Mouse (Mus musculus) hindbrain, embryonic 14.5 days (tissue): ENCODE measurements around the gene Uba52. TPM values are rescaled to one million over a fixed set of nuclear protein-coding genes. Genes with fewer than 3 reads are reported as not detected.

ENCODE experiments used
- ATAC-seq: fragments of 200-750 bp; cut with Nextera tagmentation; 2 replicates; pipeline ENCODE4 v1.8.0; 2017; ENCODE audit warnings: moderate number of reproducible peaks, mild to moderate bottlenecking, moderate TSS enrichment, moderate library complexity; ENCODE audit not compliant: low FRiP score
- DNase-seq: peaks from one replicate; pipeline ENCODE4 v3.0.0-alpha.2; 2015; ENCODE audit warnings: low spot score
- H3K27ac ChIP-seq: fragments of 300-500 bp; sonication (generic); 2 replicates; pipeline ENCODE4 v1.5.1; 2014; ENCODE audit warnings: mild to moderate bottlenecking, moderate library complexity
- H3K27me3 ChIP-seq: fragments of 300-500 bp; sonication (generic); 2 replicates; pipeline ENCODE4 v1.6.1; 2014; ENCODE audit warnings: mild to moderate bottlenecking, low read length, mixed read lengths; ENCODE audit not compliant: control insufficient read depth, insufficient read depth
- H3K36me3 ChIP-seq: fragments of 300-500 bp; sonication (generic); replicated peaks from 2 replicates; pipeline ENCODE4 v1.6.1; 2014; ENCODE audit not compliant: control insufficient read depth, insufficient read depth
- H3K4me1 ChIP-seq: fragments of 300-500 bp; sonication (generic); replicated peaks from 2 replicates; pipeline ENCODE4 v1.6.1; 2014; ENCODE audit warnings: antibody characterized with exemption, low read length, mixed read lengths; ENCODE audit not compliant: control insufficient read depth, insufficient read depth
- H3K4me2 ChIP-seq: fragments of 300-500 bp; sonication (generic); replicated peaks from 2 replicates; pipeline ENCODE4 v1.6.1; 2014; ENCODE audit warnings: mild to moderate bottlenecking, moderate library complexity
- H3K4me3 ChIP-seq: fragments of 300-500 bp; sonication (generic); replicated peaks from 2 replicates; pipeline ENCODE4 v1.5.1; 2014; ENCODE audit warnings: mild to moderate bottlenecking, low read length
- H3K9ac ChIP-seq: fragments of 300-500 bp; sonication (generic); 2 replicates; pipeline ENCODE4 v1.6.1; 2014
- H3K9me3 ChIP-seq: fragments of 300-500 bp; sonication (generic); 2 replicates; pipeline ENCODE4 v1.6.1; 2016; ENCODE audit warnings: low read length; ENCODE audit not compliant: control insufficient read depth
- WGBS: fragments of 180-500 bp; shearing (Covaris S2); extraction: QIAGEN DNeasy Blood & Tissue Kit; methylation state at CpG from one replicate; pipeline ENCODE4 v1.1.7; 2014; 5-methylcytosine and 5-hydroxymethylcytosine counted together
- polyA plus RNA-seq: library from polyadenylated mRNA; unstranded; fragments of >200 nt; fragmentation: Nextera tagmentation; extraction: Ambion mirVana; gene quantifications from 2 replicates; pipeline ENCODE4 v1.2.1, GENCODE M21; 2014

Uba52 gene
- polyA plus RNA-seq, 1 experiment from 2014 or later = 778 TPM

DNA sequence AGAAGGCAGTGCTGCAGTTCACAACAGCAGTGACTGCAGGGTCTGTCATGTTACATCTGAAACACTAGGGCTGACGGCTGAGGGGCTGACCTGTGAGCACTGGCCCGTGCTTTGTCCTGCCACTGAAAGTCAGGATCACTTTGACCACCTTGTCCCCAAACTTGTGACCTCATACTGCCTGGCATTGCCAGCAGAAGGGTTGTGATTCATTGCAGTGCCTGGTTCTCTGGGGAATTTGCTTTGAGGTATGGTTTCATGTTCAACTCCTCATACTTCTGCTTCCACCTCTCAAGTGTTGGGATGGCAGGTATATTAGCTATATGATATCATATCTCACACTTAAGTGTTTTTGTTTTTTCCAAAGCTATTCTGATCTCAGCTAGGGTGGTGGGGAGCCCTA, 25.1 kb upstream of the Uba52 start:
- no peak for ATAC-seq
- Histone ChIP-seq H3K4me2 (no peak overlapping the region), H3K36me3 (peaks cover 63% of the 10 kb centered on the region), H3K9ac (no peak overlapping the region), H3K9me3 (no peaks in the 10 kb centered on the region), H3K4me3 (no peak overlapping the region), H3K27ac (no peak overlapping the region), H3K4me1 (peaks cover 7% of the 10 kb centered on the region), H3K27me3 (no peaks in the 10 kb centered on the region)
- WGBS = 89% methylated on average over 2 of the region's 2 CpGs
- DNase-seq = no peak

DNA sequence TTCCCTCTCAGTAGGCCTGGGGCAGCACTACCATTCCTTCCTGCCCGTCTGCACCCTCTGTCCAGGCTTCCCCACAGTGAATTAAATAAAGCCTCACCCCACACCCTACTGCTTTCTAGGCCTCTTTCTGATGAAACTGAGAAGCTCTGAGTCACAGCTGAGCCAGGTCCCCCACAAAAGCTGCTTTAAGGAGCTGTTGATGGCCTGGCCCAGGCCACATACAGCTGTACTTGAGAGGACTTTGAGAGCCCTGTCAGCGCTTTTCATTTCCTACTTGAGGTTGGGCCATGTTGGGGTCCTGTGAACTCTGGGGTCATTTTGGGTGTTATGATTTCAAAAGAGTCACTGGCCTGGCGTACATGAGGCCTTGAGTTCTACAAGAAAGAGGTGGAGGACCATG, 24.6 kb upstream of the Uba52 start:
- no peak overlapping the region for H3K4me3 ChIP-seq
- 95% methylated on average over 3 of the region's 3 CpGs for WGBS
- peaks cover 2% of the 10 kb centered on the region for H3K4me1 ChIP-seq
- H3K9ac ChIP-seq = no peak overlapping the region
- H3K27me3 ChIP-seq = no peaks in the 10 kb centered on the region
- DNase-seq (no peak), ATAC-seq (no peak)
- no peaks in the 10 kb centered on the region for H3K9me3 ChIP-seq
- no peak overlapping the region for H3K4me2 ChIP-seq
- no peak overlapping the region for H3K27ac ChIP-seq
- peaks cover 67% of the 10 kb centered on the region for H3K36me3 ChIP-seq

DNA sequence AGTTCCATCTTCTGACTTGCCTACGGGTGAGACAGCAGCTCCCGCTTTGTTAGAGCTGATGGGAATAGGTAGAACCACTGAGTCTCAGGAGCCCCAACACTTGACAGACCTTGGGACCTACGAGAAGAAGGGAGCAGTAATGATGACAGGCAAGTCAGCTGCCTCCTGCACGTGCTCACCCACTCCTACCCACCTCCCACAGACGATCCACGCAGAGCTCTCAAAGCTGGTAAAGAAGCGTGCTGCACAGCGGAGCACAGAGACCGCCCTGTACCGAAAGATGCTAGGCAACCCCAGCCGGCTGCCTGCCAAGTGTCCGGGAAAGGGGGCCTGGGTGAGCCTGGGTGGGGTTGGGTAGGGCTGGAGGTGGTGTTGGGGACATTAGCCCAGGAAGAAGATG, 23.7 kb upstream of the Uba52 start:
- H3K4me1 ChIP-seq = peaks cover 5% of the 10 kb centered on the region; the same call in 1 of the 2 replicates
- H3K9ac ChIP-seq = no peak overlapping the region
- ATAC-seq (no peak), DNase-seq (no peak)
- H3K4me2 ChIP-seq = no peak overlapping the region
- no peaks in the 10 kb centered on the region for H3K27me3 ChIP-seq
- H3K27ac ChIP-seq = no peak overlapping the region
- 95% methylated on average over 12 of the region's 12 CpGs for WGBS
- H3K9me3 ChIP-seq = no peaks in the 10 kb centered on the region
- no peak overlapping the region for H3K4me3 ChIP-seq
- H3K36me3 ChIP-seq = peaks cover 72% of the 10 kb centered on the region

DNA sequence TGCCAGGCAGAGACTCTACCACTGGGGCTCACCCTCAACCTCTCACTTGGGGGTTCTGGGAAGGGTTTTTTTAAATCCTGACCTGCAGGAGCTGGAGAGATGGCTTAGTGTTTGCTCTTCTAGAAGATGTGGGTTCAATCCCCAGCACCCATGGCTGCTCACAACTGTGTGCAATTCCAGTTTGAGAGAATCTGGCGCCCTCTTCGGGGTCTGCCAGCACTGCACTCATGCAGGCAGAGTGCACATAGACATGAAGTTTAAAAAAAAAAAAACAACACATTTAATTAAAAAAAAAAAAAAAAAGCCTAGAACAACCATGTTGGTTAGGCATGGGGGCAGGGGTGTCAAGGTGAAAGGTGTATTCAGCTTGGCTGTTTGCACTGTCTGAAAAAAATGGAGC, 19.7 kb upstream of the Uba52 start:
- no peak overlapping the region for H3K9ac ChIP-seq
- 89% methylated on average over 2 of the region's 2 CpGs for WGBS
- no peaks in the 10 kb centered on the region for H3K9me3 ChIP-seq
- H3K4me3 ChIP-seq = no peak overlapping the region
- no peak overlapping the region for H3K27ac ChIP-seq
- H3K27me3 ChIP-seq = no peaks in the 10 kb centered on the region
- no peak overlapping the region for H3K4me2 ChIP-seq
- ATAC-seq = no peak
- DNase-seq = no peak
- H3K4me1 ChIP-seq = peaks cover 22% of the 10 kb centered on the region
- peaks cover 54% of the 10 kb centered on the region for H3K36me3 ChIP-seq

DNA sequence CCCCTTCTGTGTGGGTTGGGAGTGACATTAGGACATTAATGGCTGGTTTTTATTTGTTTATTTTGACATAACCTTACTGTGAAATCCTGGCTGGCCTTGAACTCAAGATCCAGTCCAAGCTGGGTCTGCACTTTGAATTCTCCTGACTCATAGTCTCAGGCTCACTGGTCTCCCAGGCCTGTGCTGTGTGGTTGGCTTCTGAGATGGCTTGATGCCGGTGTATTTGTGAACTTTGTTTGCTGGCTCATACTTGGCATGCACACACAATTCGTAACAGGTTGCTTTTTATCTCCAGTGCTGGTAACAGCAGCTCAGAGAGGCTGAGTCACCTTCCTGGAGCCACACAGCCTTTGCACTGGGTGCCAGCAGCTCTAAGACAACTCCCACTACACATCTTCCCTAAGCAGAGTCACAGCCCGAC, 19.1 kb upstream of the Uba52 start:
- peaks cover 49% of the 10 kb centered on the region for H3K36me3 ChIP-seq
- ATAC-seq = no peak
- 97% methylated on average over 3 of the region's 3 CpGs for WGBS

DNA sequence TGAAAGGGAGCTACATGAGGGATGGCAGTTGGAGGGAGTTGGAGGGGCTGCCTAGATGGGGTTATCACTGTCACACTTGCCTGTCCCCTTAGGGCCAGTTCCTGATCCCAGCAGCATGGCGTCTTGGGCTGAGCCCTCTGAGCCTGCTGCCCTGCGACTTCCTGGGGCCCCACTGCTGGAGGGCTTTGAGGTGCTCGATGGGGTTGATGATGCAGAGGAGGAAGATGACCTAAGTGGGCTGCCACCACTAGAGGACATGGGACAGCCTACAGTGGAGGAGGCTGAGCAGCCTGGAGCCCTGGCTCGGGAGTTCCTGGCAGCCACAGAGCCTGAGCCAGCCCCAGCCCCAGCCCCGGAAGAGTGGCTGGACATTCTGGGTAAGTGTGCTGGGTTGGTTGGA, 18.7 kb upstream of the Uba52 start:
- ATAC-seq (no peak), DNase-seq (no peak)
- 87% methylated on average over 5 of the region's 5 CpGs for WGBS
- Histone ChIP-seq H3K36me3 (peaks cover 45% of the 10 kb centered on the region), H3K4me1 (peaks cover 22% of the 10 kb centered on the region), H3K27me3 (no peaks in the 10 kb centered on the region), H3K9ac (no peak overlapping the region), H3K4me2 (no peak overlapping the region), H3K9me3 (no peaks in the 10 kb centered on the region), H3K27ac (no peak overlapping the region), H3K4me3 (no peak overlapping the region)

More for the DNA sequence above, 19.1 kb upstream of the Uba52 start:
- no peak overlapping the region for H3K4me2 ChIP-seq
- H3K27ac ChIP-seq = no peak overlapping the region
- no peaks in the 10 kb centered on the region for H3K9me3 ChIP-seq
- no peak overlapping the region for H3K4me3 ChIP-seq
- H3K27me3 ChIP-seq = no peaks in the 10 kb centered on the region
- H3K4me1 ChIP-seq = peaks cover 22% of the 10 kb centered on the region
- H3K9ac ChIP-seq = no peak overlapping the region
- DNase-seq = no peak

DNA sequence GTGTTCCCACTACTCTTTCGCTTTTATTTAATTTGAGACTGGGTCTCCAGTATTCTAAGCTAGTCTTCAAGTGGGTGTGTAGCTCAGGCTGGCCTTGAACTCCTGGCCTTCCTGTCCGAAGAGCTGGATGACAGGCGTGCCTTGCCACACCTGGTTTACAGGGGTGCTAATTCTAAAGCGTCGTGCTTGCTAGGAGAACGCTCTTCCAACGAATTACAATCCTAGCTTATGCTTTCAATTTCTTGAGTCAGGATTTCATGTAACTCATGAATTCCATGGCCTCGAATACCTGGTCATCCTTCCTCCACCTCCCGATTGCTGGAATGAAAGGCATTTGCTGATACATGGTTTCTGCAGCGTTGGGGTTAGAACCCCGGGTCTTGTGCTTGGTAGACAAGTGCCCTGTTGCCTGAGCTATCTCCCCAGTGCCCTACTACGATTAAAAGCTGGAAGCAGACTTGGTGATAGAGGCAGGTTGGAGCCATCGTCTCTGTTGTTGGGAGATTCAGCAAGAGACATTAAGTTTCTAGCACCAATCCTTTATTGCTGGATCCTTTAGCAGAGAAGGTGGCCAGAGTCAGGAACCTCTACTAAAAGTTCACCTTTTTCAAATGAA, 17.7 kb upstream of the Uba52 start:
- Histone ChIP-seq H3K9ac (peak overlapping the region; percentile 96), H3K27me3 (no peaks in the 10 kb centered on the region), H3K36me3 (peaks cover 35% of the 10 kb centered on the region), H3K4me3 (peak overlapping the region; percentile 88), H3K27ac (peak overlapping the region; percentile 89), H3K4me2 (peak overlapping the region; percentile 70), H3K4me1 (peaks cover 27% of the 10 kb centered on the region), H3K9me3 (no peaks in the 10 kb centered on the region)
- 37% methylated on average over 13 of the region's 13 CpGs for WGBS
- ATAC-seq (no peak), DNase-seq (no peak)

DNA sequence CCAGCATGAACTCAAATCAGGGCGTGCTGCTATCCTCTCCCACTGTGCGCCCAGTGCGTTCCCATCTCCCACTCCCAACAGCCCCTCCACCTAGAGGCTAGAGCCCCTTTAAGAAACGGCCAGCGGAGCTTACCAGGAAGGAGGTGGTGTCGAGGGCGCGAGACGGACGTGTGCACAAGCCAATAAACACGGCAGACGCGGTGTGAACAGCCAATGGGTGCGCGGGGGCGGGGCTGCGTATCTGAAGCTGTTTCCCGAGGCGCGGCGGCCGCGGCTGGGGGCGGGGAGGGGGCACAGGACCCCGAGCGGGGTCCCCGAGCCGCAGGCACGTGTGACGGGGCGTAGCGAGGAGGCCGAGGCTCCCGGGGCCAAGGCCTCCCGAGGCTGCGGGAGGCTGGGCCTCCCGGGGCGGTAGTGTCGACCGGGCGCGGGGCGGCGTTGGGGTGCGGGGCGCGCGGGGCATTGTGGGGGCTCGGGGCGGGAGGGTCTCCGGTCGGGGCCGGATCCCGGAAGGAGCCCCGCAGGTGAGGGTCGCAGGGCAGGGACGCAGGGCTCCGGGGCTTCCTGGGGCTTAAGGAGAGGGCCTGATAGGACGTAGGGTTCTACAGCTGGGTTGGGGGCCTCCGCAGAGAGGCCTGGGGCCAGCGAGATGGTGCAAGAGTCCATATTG, 17.0 kb upstream of the Uba52 start, which contains the start of the genes Fkbp8 and Kxd1:
Gene Fkbp8 (plus strand): TSS at position 213 of the 670 bp plus-strand sequence.
Gene Kxd1 (minus strand): TSS at position 445 of the 670 bp plus-strand sequence.
- under 1% methylated on average over 56 of the region's 61 CpGs for WGBS
- H3K9ac ChIP-seq = peak within 1 kb of the TSS; percentile 96
- no peaks in the 10 kb centered on the region for H3K9me3 ChIP-seq
- H3K4me3 ChIP-seq = peak within 1 kb of the TSS; percentile 88
- no peaks in the 10 kb centered on the region for H3K27me3 ChIP-seq
- H3K27ac ChIP-seq = peak within 1 kb of the TSS; percentile 89
- DNase-seq = peak; percentile 97
- H3K4me1 ChIP-seq = peaks cover 28% of the 10 kb centered on the region
- H3K36me3 ChIP-seq = peaks cover 28% of the 10 kb centered on the region
- ATAC-seq = peak; percentile 94
- peak within 1 kb of the TSS; percentile 70 for H3K4me2 ChIP-seq

DNA sequence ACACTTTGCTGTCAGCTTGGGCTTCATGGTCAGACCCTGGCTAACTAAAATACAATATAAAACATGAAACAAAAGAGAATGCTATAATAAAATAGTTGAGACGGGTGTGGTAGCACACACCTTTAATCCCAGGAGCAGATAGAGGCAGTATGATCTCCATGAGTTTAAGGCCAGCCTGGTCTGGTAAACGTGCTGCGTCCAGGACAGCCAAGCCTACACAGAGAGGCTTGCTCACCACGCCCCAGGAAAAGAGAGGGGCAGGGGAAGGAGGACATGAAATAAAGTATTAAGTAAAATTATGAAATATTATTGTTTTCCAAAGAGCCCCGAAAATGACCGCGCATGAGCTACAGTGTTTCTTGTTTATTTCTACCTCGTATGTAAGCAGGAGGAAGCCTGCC, 16.5 kb upstream of the Uba52 start:
- peak overlapping the region; percentile 70 for H3K4me2 ChIP-seq
- DNase-seq (no peak), ATAC-seq (no peak)
- H3K4me3 ChIP-seq = peak overlapping the region; percentile 88
- 1% methylated on average over 8 of the region's 8 CpGs for WGBS
- peak overlapping the region; percentile 96 for H3K9ac ChIP-seq
- peaks cover 23% of the 10 kb centered on the region for H3K36me3 ChIP-seq
- no peaks in the 10 kb centered on the region for H3K9me3 ChIP-seq
- peaks cover 32% of the 10 kb centered on the region for H3K4me1 ChIP-seq
- H3K27me3 ChIP-seq = no peaks in the 10 kb centered on the region
- peak overlapping the region; percentile 89 for H3K27ac ChIP-seq
